ENCODE assay signal across 25 mouse cellular contexts in genomic region chr7:133725571-133725970, GRCm38 (mm10). TPM values are rescaled to one million over a fixed set of nuclear protein-coding genes. Genes with fewer than 3 reads are reported as not detected.
DNase-seq lines count a peak whose midpoint lies in the region; ATAC-seq lines count a peak whose summit lies in the region.
"Had no signal": no experiment of that assay in that cellular context is flagged by ENCODE, and none has a peak within 500 bp of the region (broad histone marks: within the 10 kb centered on the region; RNA-seq: fewer than 3 reads in every experiment).

No protein-coding gene starts in this region.

- peaks cover 31% of the 10 kb centered on the region for H3K4me1 ChIP-seq in heart, embryonic 10.5 days
- H3K4me1 ChIP-seq in midbrain, embryonic 15.5 days = no peaks in the 10 kb centered on the region
- H3K4me1 ChIP-seq: embryonic facial prominence, embryonic 12.5 days; limb, embryonic 10.5 days had no signal

- H3K27ac ChIP-seq in heart, embryonic 10.5 days = no peak overlapping the region
- H3K27ac ChIP-seq in midbrain, embryonic 15.5 days = no peak overlapping the region
- H3K27ac ChIP-seq: embryonic facial prominence, embryonic 12.5 days; hindbrain, postnatal 0 days; limb, embryonic 10.5 days; liver, embryonic 14.5 days had no signal

- no peaks in the 10 kb centered on the region for H3K27me3 ChIP-seq in heart, embryonic 10.5 days (ENCODE audit: insufficient read depth, poor library complexity, severe bottlenecking)
- no peaks in the 10 kb centered on the region for H3K27me3 ChIP-seq in midbrain, embryonic 15.5 days (replicated peaks)
- H3K27me3 ChIP-seq: embryonic facial prominence, embryonic 12.5 days had no signal

- no peak for ATAC-seq in midbrain, embryonic 15.5 days (replicated peaks)
- ATAC-seq: forebrain, embryonic 16.5 days; hindbrain, postnatal 0 days; midbrain, embryonic 16.5 days had no signal

- intact Hi-C loops in heart, postnatal 14 days (cut with DNase I) = no loop called here
- intact Hi-C loops in gastrocnemius, postnatal 14 days (cut with DNase I; ENCODE audit: low total_unique reads) = no loop called here

- 84% methylated on average over 10 of the region's 10 CpGs for WGBS in heart, embryonic 10.5 days
- WGBS in midbrain, embryonic 15.5 days = 92% methylated on average over 10 of the region's 10 CpGs

- DNase-seq in adrenal gland, postnatal 10 days = peak; percentile 46
- DNase-seq in adrenal gland, adult 18-20 months (ENCODE audit: low spot score in 2 of 2) = no peak
- DNase-seq in heart, postnatal 14 days = peak; percentile 29 to 55
- no peak for DNase-seq in heart, embryonic 10.5 days (ENCODE audit: low spot score)
- DNase-seq in gastrocnemius, postnatal 14 days = peak; percentile 61
- peak; percentile 31 for DNase-seq in lung, postnatal 36 days
- DNase-seq in layer of hippocampus, adult 8-10 months (ENCODE audit: low spot score in 2 of 2) = no peak
- DNase-seq: adrenal gland, adult 8-10 months; cerebellum, adult 2 months; kidney, adult 18-20 months; kidney, postnatal 10 days; right cerebral cortex, postnatal 25 days; thymus, postnatal 14 days had no signal

- H3K4me3 ChIP-seq in heart, embryonic 10.5 days = no peak overlapping the region
- H3K4me3 ChIP-seq in midbrain, embryonic 15.5 days = no peak overlapping the region
- H3K4me3 ChIP-seq: embryonic facial prominence, embryonic 12.5 days; left cerebral cortex, adult 2 months; limb, embryonic 10.5 days had no signal

- no peak overlapping the region for H3K9ac ChIP-seq in midbrain, embryonic 15.5 days
- H3K9ac ChIP-seq: embryonic facial prominence, embryonic 12.5 days; liver, embryonic 14.5 days had no signal

- H3K9me3 ChIP-seq in heart, embryonic 10.5 days = no peaks in the 10 kb centered on the region
- no peaks in the 10 kb centered on the region for H3K9me3 ChIP-seq in midbrain, embryonic 15.5 days
- H3K9me3 ChIP-seq: embryonic facial prominence, embryonic 12.5 days; limb, embryonic 10.5 days had no signal

- no peak overlapping the region for H3K4me2 ChIP-seq in midbrain, embryonic 15.5 days
- H3K4me2 ChIP-seq: embryonic facial prominence, embryonic 12.5 days had no signal

- peaks cover 42% of the 10 kb centered on the region for H3K36me3 ChIP-seq in heart, embryonic 10.5 days
- H3K36me3 ChIP-seq in midbrain, embryonic 15.5 days (replicated peaks) = peaks cover 22% of the 10 kb centered on the region

RNA-seq across cellular contexts. Expression of gene Uros, which starts 15.7 kb away (rescaled TPM):
- 10 to 100 TPM; 10.2 to 16.3 TPM for total RNA-seq in adrenal gland, postnatal 10 days (2021)
- total RNA-seq in adrenal gland, adult 18-20 months (2021) = 10 to 100 TPM; 13.9 to 16.3 TPM
- total RNA-seq in heart, postnatal 14 days (2021) = 10 to 100 TPM; 17.3 to 21.7 TPM
- polyA plus RNA-seq in heart, embryonic 10.5 days (2016; fragmentation: Nextera tagmentation; extraction: Ambion mirVana) = 52.1 and 52.2 TPM in 2 replicates
- 10 to 100 TPM; 13.1 to 13.5 TPM for total RNA-seq in gastrocnemius, postnatal 14 days (2021)
- total RNA-seq in layer of hippocampus, adult 8-10 months (2022) = 10 to 100 TPM; 17.0 to 23.8 (median 19.4) TPM
- 60.4 and 62.9 TPM in 2 replicates for polyA plus RNA-seq in midbrain, embryonic 15.5 days (2015; fragmentation: Nextera tagmentation; extraction: Ambion mirVana)

RNA-seq across cellular contexts. Expression of gene Bccip, which starts 16.4 kb away (rescaled TPM):
- total RNA-seq in adrenal gland, postnatal 10 days (2021) = 10 to 100 TPM; 62.3 to 66.8 TPM
- 10 to 100 TPM; 61.9 to 66.3 TPM for total RNA-seq in adrenal gland, adult 18-20 months (2021)
- 10 to 100 TPM; 48.9 to 50.7 TPM for total RNA-seq in heart, postnatal 14 days (2021)
- 113 and 162 TPM in 2 replicates for polyA plus RNA-seq in heart, embryonic 10.5 days (2016; fragmentation: Nextera tagmentation; extraction: Ambion mirVana)
- 10 to 100 TPM; 52.0 to 56.4 TPM for total RNA-seq in gastrocnemius, postnatal 14 days (2021)
- 10 to 100 TPM; 71.3 to 76.6 (median 74.9) TPM for total RNA-seq in layer of hippocampus, adult 8-10 months (2022)
- polyA plus RNA-seq in midbrain, embryonic 15.5 days (2015; fragmentation: Nextera tagmentation; extraction: Ambion mirVana) = 91.7 and 95.6 TPM in 2 replicates

RNA-seq across cellular contexts. Expression of gene Mmp21, which starts 45.7 kb away (rescaled TPM):
- total RNA-seq in adrenal gland, postnatal 10 days (2021) = not detected
- not detected for total RNA-seq in adrenal gland, adult 18-20 months (2021)
- total RNA-seq in heart, postnatal 14 days (2021) = not detected
- not detected in 2 replicates for polyA plus RNA-seq in heart, embryonic 10.5 days (2016; fragmentation: Nextera tagmentation; extraction: Ambion mirVana)
- not detected for total RNA-seq in gastrocnemius, postnatal 14 days (2021)
- total RNA-seq in layer of hippocampus, adult 8-10 months (2022) = under 1 TPM in 3 of 4 experiments, not detected in 1; 0.18 to 0.23 (median 0.20) TPM
- 0.14 TPM in 2 replicates for polyA plus RNA-seq in midbrain, embryonic 15.5 days (2015; fragmentation: Nextera tagmentation; extraction: Ambion mirVana)
- total RNA-seq: adrenal gland, adult 8-10 months; gastrocnemius, postnatal 36 days; heart, postnatal 10 days; hindbrain, postnatal 0 days; megakaryocyte, adult 5-6 weeks; MEL had no signal
- polyA plus RNA-seq: cerebellum, adult 2 months; midbrain, embryonic 16.5 days had no signal

RNA-seq across cellular contexts. Expression of gene Fank1, which starts 51.1 kb away (rescaled TPM):
- total RNA-seq in adrenal gland, postnatal 10 days (2021) = under 1 TPM; 0.18 to 0.36 TPM
- total RNA-seq in adrenal gland, adult 18-20 months (2021) = under 1 TPM; 0.36 to 0.48 TPM
- total RNA-seq in heart, postnatal 14 days (2021) = under 1 TPM in 1 of 2 experiments, not detected in 1; 0.50 TPM
- polyA plus RNA-seq in heart, embryonic 10.5 days (2016; fragmentation: Nextera tagmentation; extraction: Ambion mirVana) = 0.30 TPM in 1 of 2 replicates, not detected in the other
- under 1 TPM in 1 of 2 experiments, not detected in 1; 0.33 TPM for total RNA-seq in gastrocnemius, postnatal 14 days (2021)
- 1 to 10 TPM; 2.7 to 4.6 (median 2.9) TPM for total RNA-seq in layer of hippocampus, adult 8-10 months (2022)
- polyA plus RNA-seq in midbrain, embryonic 15.5 days (2015; fragmentation: Nextera tagmentation; extraction: Ambion mirVana) = 4.0 and 5.5 TPM in 2 replicates
- total RNA-seq: gastrocnemius, postnatal 36 days; heart, postnatal 10 days; megakaryocyte, adult 5-6 weeks had no signal

RNA-seq across cellular contexts. Expression of gene Dhx32, which starts 57.0 kb away (rescaled TPM):
- total RNA-seq in adrenal gland, postnatal 10 days (2021) = 10 to 100 TPM; 35.6 to 46.8 TPM
- 10 to 100 TPM; 62.4 to 67.4 TPM for total RNA-seq in adrenal gland, adult 18-20 months (2021)
- total RNA-seq in heart, postnatal 14 days (2021) = 10 to 100 TPM; 32.3 to 33.7 TPM
- 25.7 and 33.6 TPM in 2 replicates for polyA plus RNA-seq in heart, embryonic 10.5 days (2016; fragmentation: Nextera tagmentation; extraction: Ambion mirVana)
- 10 to 100 TPM; 25.7 to 33.6 TPM for total RNA-seq in gastrocnemius, postnatal 14 days (2021)
- 10 to 100 TPM; 31.7 to 40.0 (median 39.2) TPM for total RNA-seq in layer of hippocampus, adult 8-10 months (2022)
- 42.6 and 43.6 TPM in 2 replicates for polyA plus RNA-seq in midbrain, embryonic 15.5 days (2015; fragmentation: Nextera tagmentation; extraction: Ambion mirVana)

Comparison
In these comparisons a context has a peak if more than half of its experiments do, and no peak if none do; other contexts are left out.
1. DNase-seq: peak in adrenal gland, postnatal 10 days (single experiment), heart, postnatal 14 days (2 of 2), gastrocnemius, postnatal 14 days (single experiment) and lung, postnatal 36 days (single experiment); none in adrenal gland, adult 18-20 months (0 of 2), heart, embryonic 10.5 days (single experiment) and layer of hippocampus, adult 8-10 months (0 of 2).